In genomic region chr13:34088871-34089288, GRCm38 (mm10) we compare ENCODE assay signal across 9 mouse cellular contexts. TPM values are rescaled to one million over a fixed set of nuclear protein-coding genes. Genes with fewer than 3 reads are reported as not detected.
DNase-seq lines count a peak whose midpoint lies in the region; ATAC-seq and TF ChIP-seq lines count a peak whose summit lies in the region.
"Had no signal": no experiment of that assay in that cellular context is flagged by ENCODE, and none has a peak within 500 bp of the region (broad histone marks: within the 10 kb centered on the region; RNA-seq: fewer than 3 reads in every experiment).

No protein-coding gene starts in this region.

- H3K9ac ChIP-seq in hindbrain, embryonic 12.5 days = 0 out of 2 replicates have a peak overlapping the region, but pooled peaks have one; percentile 19

- H3ac ChIP-seq in myocyte (ENCODE audit: control insufficient read depth, insufficient read length) = no peak overlapping the region

- H3K79me2 ChIP-seq in myocyte (ENCODE audit: control insufficient read depth, insufficient read depth) = no peaks in the 10 kb centered on the region

- H3K4me1 ChIP-seq in hindbrain, embryonic 12.5 days = peaks cover 29% of the 10 kb centered on the region

- peak overlapping the region; percentile 36; the same call in 1 of the 2 replicates for H3K4me2 ChIP-seq in hindbrain, embryonic 12.5 days (replicated peaks)
- H3K4me2 ChIP-seq in myocyte (ENCODE audit: low read depth) = peak overlapping the region; percentile 78

- no peak for TF ChIP-seq POLR2A in myocyte (IDR thresholded peaks at IDR 0.05; ENCODE audit: insufficient read length, low read depth)

- no peaks in the 10 kb centered on the region for H3K27me3 ChIP-seq in hindbrain, embryonic 12.5 days
- no peaks in the 10 kb centered on the region for H3K27me3 ChIP-seq in myocyte (ENCODE audit: control insufficient read depth, insufficient read depth, insufficient read length)

- peak overlapping the region; percentile 83 for H3K27ac ChIP-seq in hindbrain, embryonic 12.5 days

- H3K9me3 ChIP-seq in hindbrain, embryonic 12.5 days (replicated peaks) = no peaks in the 10 kb centered on the region

- no peaks in the 10 kb centered on the region for H3K36me3 ChIP-seq in hindbrain, embryonic 12.5 days
- no peaks in the 10 kb centered on the region for H3K36me3 ChIP-seq in myocyte (ENCODE audit: control insufficient read depth, insufficient read depth)

- 43% methylated on average over 7 of the region's 7 CpGs for WGBS in hindbrain, embryonic 12.5 days

- DNase-seq in CD4-positive, CD25-positive, alpha-beta regulatory T cell, adult 2 months (ENCODE audit: low read depth, low spot score) = peak; percentile 52
- no peak for DNase-seq in cerebellum, adult 18-20 months
- DNase-seq in frontal cortex, postnatal 25 days (ENCODE audit: low spot score in 2 of 2) = no peak
- no peak for DNase-seq in layer of hippocampus, adult 11-12 months (ENCODE audit: low spot score)
- no peak for DNase-seq in spleen, postnatal 36 days (ENCODE audit: low spot score in 2 of 2)
- DNase-seq: kidney, postnatal 10 days had no signal

- no peak overlapping the region for H3K4me3 ChIP-seq in hindbrain, embryonic 12.5 days
- H3K4me3 ChIP-seq in myocyte = no peak overlapping the region

- ATAC-seq in activated CD4-positive, CD25-positive, alpha-beta regulatory T cell, adult 4 months = peak; percentile 78
- ATAC-seq in hindbrain, embryonic 12.5 days (ENCODE audit: low FRiP score) = peak; percentile 89

TF ChIP-seq in myocyte, 11 proteins besides CTCF, POLR2A, EP300 and RAD21:
- TF ChIP-seq MYOG (IDR thresholded peaks at IDR 0.05; ENCODE audit: control insufficient read depth in 1 of 3, insufficient read depth in 1 of 3, insufficient read length in 2 of 3, low read depth in 2 of 3) (peak in 2 of 3 experiments; percentile 34 to 64), MYOD1 (IDR thresholded peaks at IDR 0.05; ENCODE audit: control insufficient read depth in 1 of 3, insufficient read length in 2 of 3, low read depth in 2 of 3) (peak in 2 of 3 experiments; percentile 41 to 54), E2F4 (IDR thresholded peaks at IDR 0.05; ENCODE audit: insufficient read depth) (no peak)
TF ChIP-seq in myocyte: peak in this region for 2.

RNA-seq across cellular contexts. Expression of gene Tubb2a, which starts 11.1 kb away (rescaled TPM):
- 1 to 10 TPM; 4.7 to 5.4 TPM for polyA plus RNA-seq in activated CD4-positive, CD25-positive, alpha-beta regulatory T cell, adult 4 months (2017; shearing (Covaris generic))
- 785 and 845 TPM in 2 replicates for polyA plus RNA-seq in hindbrain, embryonic 12.5 days (2016; fragmentation: Nextera tagmentation; extraction: Ambion mirVana)
- polyA plus RNA-seq in myocyte (2012; fragmentation: generic; extraction: Trizol) = 550 TPM

RNA-seq across cellular contexts. Expression of gene Tubb2b, which starts 41.4 kb away (rescaled TPM):
- polyA plus RNA-seq in activated CD4-positive, CD25-positive, alpha-beta regulatory T cell, adult 4 months (2017; shearing (Covaris generic)) = 1 to 10 TPM in 1 of 2 experiments, under 1 TPM in 1; 0.69 to 1.0 TPM
- polyA plus RNA-seq in hindbrain, embryonic 12.5 days (2016; fragmentation: Nextera tagmentation; extraction: Ambion mirVana) = 363 and 373 TPM in 2 replicates
- polyA plus RNA-seq in myocyte (2012; fragmentation: generic; extraction: Trizol) = 438 TPM

RNA-seq across cellular contexts. Expression of gene Bphl, which starts 51.5 kb away (rescaled TPM):
- polyA plus RNA-seq in activated CD4-positive, CD25-positive, alpha-beta regulatory T cell, adult 4 months (2017; shearing (Covaris generic)) = 10 to 100 TPM; 20.0 to 25.5 TPM
- 34.4 and 44.0 TPM in 2 replicates for polyA plus RNA-seq in hindbrain, embryonic 12.5 days (2016; fragmentation: Nextera tagmentation; extraction: Ambion mirVana)
- polyA plus RNA-seq in myocyte (2012; fragmentation: generic; extraction: Trizol) = 27.7 TPM

Comparison
In these comparisons a context has a peak if more than half of its experiments do, and no peak if none do; other contexts are left out.
1. RNA of gene Tubb2a, which starts 11.1 kb away (polyA plus RNA-seq): 785 to 845 TPM in hindbrain, embryonic 12.5 days and 550 TPM in myocyte (single experiment); 4.7 to 5.4 TPM in activated CD4-positive, CD25-positive, alpha-beta regulatory T cell, adult 4 months; every median in the first group is over 10 times any median in the second.
2. RNA of gene Tubb2b, which starts 41.4 kb away (polyA plus RNA-seq): 438 TPM in myocyte (single experiment) and 363 to 373 TPM in hindbrain, embryonic 12.5 days; 0.69 to 1.0 TPM in activated CD4-positive, CD25-positive, alpha-beta regulatory T cell, adult 4 months; every median in the first group is over 100 times any median in the second.